Mouse (Mus musculus) lung, adult 2 months (tissue): Measurements from ENCODE around the gene Slc25a24.

Experiments
- CTCF ChIP-seq: fragments of 200-500 bp; IDR thresholded peaks from 2 replicates; pipeline ENCODE4 v1.5.1; 2011; ENCODE audit warnings: mild to moderate bottlenecking, low read length, control low read depth; ENCODE audit not compliant: insufficient read depth
- POLR2A ChIP-seq: fragments of 200-500 bp; IDR thresholded peaks from 2 replicates; pipeline ENCODE4 v1.6.1; 2011; ENCODE audit warnings: low read depth, mild to moderate bottlenecking, control low read depth, low read length, borderline replicate concordance; ENCODE audit errors: extremely low read depth

GRCm38 (mm10) chr3:109179528-109180076 is 56.7 kb downstream of the Slc25a24 start:
- TF ChIP-seq POLR2A (no peak), CTCF (no peak)
